ENCODE assay signal across 8 mouse cellular contexts in the genomic region with DNA sequence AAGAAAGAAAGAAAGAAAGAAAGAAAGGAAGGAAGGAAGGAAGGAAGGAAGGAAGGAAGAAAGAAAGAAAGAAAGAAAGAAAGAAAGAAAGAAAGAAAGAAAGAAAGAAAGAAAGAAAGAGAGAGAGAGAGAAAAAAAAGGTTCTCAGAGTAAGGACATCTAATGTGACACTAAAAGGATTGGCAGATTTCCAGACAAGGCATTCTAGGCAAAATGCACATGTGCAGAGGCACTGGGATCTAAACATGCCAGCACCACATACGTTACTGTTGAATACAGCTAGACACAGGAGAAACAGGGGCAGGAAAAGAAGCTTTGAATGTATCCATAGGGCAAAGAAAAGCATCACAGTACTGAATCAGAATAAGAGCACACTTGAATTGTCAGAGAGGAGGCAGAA. TPM values are rescaled to one million over a fixed set of nuclear protein-coding genes. Genes with fewer than 3 reads are reported as not detected.
"Had no signal": no experiment of that assay in that cellular context is flagged by ENCODE, and none has a peak within 500 bp of the region (broad histone marks: within the 10 kb centered on the region; RNA-seq: fewer than 3 reads in every experiment).

No protein-coding gene starts in this region.

RNA-seq across cellular contexts. Expression of gene Adora1, which starts 14.4 kb away (rescaled TPM):
- polyA plus RNA-seq: erythroblast, embryonic 14.5 days had no signal

RNA-seq across cellular contexts. Expression of gene Myog, which starts 40.1 kb away (rescaled TPM):
- polyA plus RNA-seq: erythroblast, embryonic 14.5 days; forebrain, embryonic 10.5 days; forebrain, embryonic 11.5 days; forebrain, embryonic 13.5 days; forebrain, embryonic 16.5 days; gonadal fat pad, adult 2 months; heart, adult 2 months had no signal

RNA-seq across cellular contexts. Expression of gene Mybph, which starts 56.4 kb away (rescaled TPM):
- polyA plus RNA-seq: erythroblast, embryonic 14.5 days; forebrain, embryonic 11.5 days; forebrain, embryonic 13.5 days; forebrain, embryonic 15.5 days; forebrain, embryonic 16.5 days had no signal
